Mouse (Mus musculus) hindbrain, embryonic 12.5 days (tissue): ENCODE measurements around the gene Rab31. TPM values are rescaled to one million over a fixed set of nuclear protein-coding genes. Genes with fewer than 3 reads are reported as not detected.
"Not testable (repeated sequence)": the region's sequence is repeated elsewhere in the genome, so short reads cannot be mapped to it uniquely, and the experiment has no call there.

Source experiments
- ATAC-seq: fragments of 200-750 bp; cut with Nextera tagmentation; 2 replicates; pipeline ENCODE4 v1.8.0; 2017; ENCODE audit warnings: moderate TSS enrichment; ENCODE audit not compliant: low FRiP score
- H3K27ac ChIP-seq: fragments of 300-500 bp; sonication (generic); 2 replicates; pipeline ENCODE4 v1.5.1; 2016; ENCODE audit warnings: mild to moderate bottlenecking
- H3K27me3 ChIP-seq: fragments of 300-500 bp; sonication (generic); 2 replicates; pipeline ENCODE4 v1.6.1; 2016; ENCODE audit warnings: mild to moderate bottlenecking
- H3K36me3 ChIP-seq: fragments of 300-500 bp; sonication (generic); 2 replicates; pipeline ENCODE4 v1.6.1; 2016; ENCODE audit warnings: mild to moderate bottlenecking
- H3K4me1 ChIP-seq: fragments of 300-500 bp; sonication (generic); 2 replicates; pipeline ENCODE4 v1.6.1; 2016
- H3K4me2 ChIP-seq: fragments of 300-500 bp; sonication (generic); replicated peaks from 2 replicates; pipeline ENCODE4 v1.6.1; 2016; ENCODE audit warnings: mild to moderate bottlenecking
- H3K4me3 ChIP-seq: fragments of 300-500 bp; sonication (generic); 2 replicates; pipeline ENCODE4 v1.5.1; 2016; ENCODE audit warnings: mild to moderate bottlenecking
- H3K9ac ChIP-seq: fragments of 300-500 bp; sonication (generic); 2 replicates; pipeline ENCODE4 v1.6.1; 2016; ENCODE audit warnings: mild to moderate bottlenecking, moderate library complexity
- H3K9me3 ChIP-seq: fragments of 300-500 bp; sonication (generic); replicated peaks from 2 replicates; pipeline ENCODE4 v1.6.1; 2016; ENCODE audit warnings: mild to moderate bottlenecking
- WGBS: fragments of 180-500 bp; shearing (Covaris S2); methylation state at CpG from one replicate; pipeline ENCODE4 v1.1.7; 2016; 5-methylcytosine and 5-hydroxymethylcytosine counted together
- polyA plus RNA-seq: library from polyadenylated mRNA; unstranded; fragments of >200 nt; fragmentation: Nextera tagmentation; extraction: Ambion mirVana; gene quantifications from 2 replicates; pipeline ENCODE4 v1.2.1, GENCODE M21; 2016

Rab31 gene
- polyA plus RNA-seq, 1 experiment from 2014 or later: 76.9 TPM

- Histone ChIP-seq H3K9ac (no peak overlapping the region), H3K27me3 (no peaks in the 10 kb centered on the region), H3K4me3 (no peak overlapping the region), H3K27ac (no peak overlapping the region), H3K36me3 (peaks cover 11% of the 10 kb centered on the region; the same call in 1 of the 2 replicates), H3K4me1 (no peaks in the 10 kb centered on the region), H3K9me3 (no peaks in the 10 kb centered on the region), H3K4me2 (no peak overlapping the region)
- ATAC-seq: no peak
- 86% methylated on average over 9 of the region's 9 CpGs for WGBS
These were observed 124.0 kb downstream of the Rab31 start for GRCm38 (mm10) chr17:65648371-65649174.

- no peak for ATAC-seq
- H3K9ac ChIP-seq: no peak overlapping the region
- no peaks in the 10 kb centered on the region for H3K27me3 ChIP-seq
- H3K4me1 ChIP-seq: peaks cover 6% of the 10 kb centered on the region; the same call in 1 of the 2 replicates
- 71% methylated on average over 5 of the region's 5 CpGs for WGBS
- H3K4me2 ChIP-seq: no peak overlapping the region
- no peaks in the 10 kb centered on the region for H3K9me3 ChIP-seq
- H3K27ac ChIP-seq: no peak overlapping the region
- H3K4me3 ChIP-seq: no peak overlapping the region
- peaks cover 11% of the 10 kb centered on the region; the same call in 1 of the 2 replicates for H3K36me3 ChIP-seq
These were observed 124.6 kb downstream of the Rab31 start for GRCm38 (mm10) chr17:65647961-65648360.

- H3K27me3 ChIP-seq: no peaks in the 10 kb centered on the region
- H3K36me3 ChIP-seq: 0 out of 2 replicates have a peak, but pooled peaks cover 7% of the 10 kb centered on the region
- no peak for ATAC-seq
- no peaks in the 10 kb centered on the region for H3K9me3 ChIP-seq
- peaks cover 13% of the 10 kb centered on the region for H3K4me1 ChIP-seq
- no peak overlapping the region for H3K4me2 ChIP-seq
- no peak overlapping the region for H3K9ac ChIP-seq
- H3K4me3 ChIP-seq: no peak overlapping the region
- WGBS: 85% methylated on average over 6 of the region's 6 CpGs
- H3K27ac ChIP-seq: no peak overlapping the region
These were observed 125.3 kb downstream of the Rab31 start for GRCm38 (mm10) chr17:65647226-65647625.

- H3K27me3 ChIP-seq: no peaks in the 10 kb centered on the region
- H3K9me3 ChIP-seq: no peaks in the 10 kb centered on the region
- H3K4me2 ChIP-seq: no peak overlapping the region
- no peaks in the 10 kb centered on the region for H3K36me3 ChIP-seq
- ATAC-seq: no peak
- no peak overlapping the region for H3K9ac ChIP-seq
- 86% methylated on average over 5 of the region's 5 CpGs for WGBS
- H3K4me1 ChIP-seq: peaks cover 16% of the 10 kb centered on the region
- no peak overlapping the region for H3K4me3 ChIP-seq
- H3K27ac ChIP-seq: 0 out of 2 replicates have a peak overlapping the region, but pooled peaks have one; percentile 32
These were observed 129.0 kb downstream of the Rab31 start for GRCm38 (mm10) chr17:65643579-65643978.

GRCm38 (mm10) chr17:65643051-65643521 is 129.5 kb downstream of the Rab31 start:
- WGBS: 60% methylated on average over 10 of the region's 10 CpGs
- Histone ChIP-seq H3K4me3 (no peak overlapping the region), H3K9me3 (no peaks in the 10 kb centered on the region), H3K9ac (no peak overlapping the region), H3K4me1 (peaks cover 16% of the 10 kb centered on the region), H3K4me2 (no peak overlapping the region), H3K36me3 (no peaks in the 10 kb centered on the region), H3K27me3 (no peaks in the 10 kb centered on the region), H3K27ac (0 out of 2 replicates have a peak overlapping the region, but pooled peaks have one; percentile 32)
- no peak for ATAC-seq

- Histone ChIP-seq H3K9ac (no peak overlapping the region), H3K36me3 (no peaks in the 10 kb centered on the region), H3K9me3 (no peaks in the 10 kb centered on the region), H3K27me3 (no peaks in the 10 kb centered on the region), H3K4me2 (no peak overlapping the region), H3K4me1 (peaks cover 16% of the 10 kb centered on the region), H3K27ac (no peak overlapping the region), H3K4me3 (no peak overlapping the region)
- peak; percentile 48 for ATAC-seq
- WGBS: 30% methylated on average over 5 of the region's 5 CpGs
These were observed 130.0 kb downstream of the Rab31 start for GRCm38 (mm10) chr17:65642578-65642991.

- WGBS: 89% methylated on average over 11 of the region's 11 CpGs
- Histone ChIP-seq H3K9ac (no peak within 1 kb of the TSS), H3K4me3 (no peak within 1 kb of the TSS), H3K4me1 (peaks cover 16% of the 10 kb centered on the region), H3K9me3 (no peaks in the 10 kb centered on the region), H3K4me2 (no peak within 1 kb of the TSS), H3K27me3 (no peaks in the 10 kb centered on the region), H3K36me3 (no peaks in the 10 kb centered on the region), H3K27ac (0 out of 2 replicates have a peak within 1 kb of the TSS, but pooled peaks have one; percentile 32)
- ATAC-seq: no peak
These were observed 130.8 kb downstream of the Rab31 start, which contains the start of gene Txndc2 for GRCm38 (mm10) chr17:65641734-65642218. Txndc2 (minus strand) TSS chr17:65642168.

GRCm38 (mm10) chr17:65639144-65639543 is 133.4 kb downstream of the Rab31 start:
- peaks cover 16% of the 10 kb centered on the region for H3K4me1 ChIP-seq
- H3K4me3 ChIP-seq: no peak overlapping the region
- H3K4me2 ChIP-seq: no peak overlapping the region
- WGBS: 93% methylated on average over 1 of the region's 1 CpGs
- H3K9ac ChIP-seq: no peak overlapping the region
- no peaks in the 10 kb centered on the region for H3K27me3 ChIP-seq
- ATAC-seq: no peak
- no peaks in the 10 kb centered on the region for H3K36me3 ChIP-seq
- H3K27ac ChIP-seq: no peak overlapping the region
- no peaks in the 10 kb centered on the region for H3K9me3 ChIP-seq

GRCm38 (mm10) chr17:65635715-65636360 is 136.7 kb downstream of the Rab31 start:
- no peaks in the 10 kb centered on the region for H3K36me3 ChIP-seq
- H3K27me3 ChIP-seq: no peaks in the 10 kb centered on the region
- no peaks in the 10 kb centered on the region for H3K4me1 ChIP-seq
- no peak overlapping the region for H3K4me2 ChIP-seq
- H3K9ac ChIP-seq: no peak overlapping the region
- no peaks in the 10 kb centered on the region for H3K9me3 ChIP-seq
- no peak overlapping the region for H3K27ac ChIP-seq
- no peak overlapping the region for H3K4me3 ChIP-seq
- 86% methylated on average over 14 of the region's 14 CpGs for WGBS
- ATAC-seq: no peak

- no peaks in the 10 kb centered on the region for H3K36me3 ChIP-seq
- H3K4me3 ChIP-seq: no peak overlapping the region
- H3K9me3 ChIP-seq: no peaks in the 10 kb centered on the region
- 86% methylated on average over 6 of the region's 6 CpGs for WGBS
- no peak overlapping the region for H3K27ac ChIP-seq
- no peaks in the 10 kb centered on the region for H3K27me3 ChIP-seq
- no peaks in the 10 kb centered on the region for H3K4me1 ChIP-seq
- no peak for ATAC-seq
- no peak overlapping the region for H3K4me2 ChIP-seq
- H3K9ac ChIP-seq: no peak overlapping the region
These were observed 142.6 kb downstream of the Rab31 start for GRCm38 (mm10) chr17:65629943-65630342.

- not testable (repeated sequence) for H3K9ac ChIP-seq, H3K4me1 ChIP-seq, H3K36me3 ChIP-seq, H3K27me3 ChIP-seq, H3K27ac ChIP-seq, H3K9me3 ChIP-seq, H3K4me3 ChIP-seq, ATAC-seq, H3K4me2 ChIP-seq
- WGBS: 85% methylated on average over 13 of the region's 13 CpGs
These were observed 143.6 kb downstream of the Rab31 start for GRCm38 (mm10) chr17:65628823-65629532.

GRCm38 (mm10) chr17:65626301-65626700 is 146.3 kb downstream of the Rab31 start:
- Histone ChIP-seq H3K9me3 (peaks cover 3% of the 10 kb centered on the region), H3K36me3 (no peaks in the 10 kb centered on the region), H3K4me2 (no peak overlapping the region), H3K27ac (no peak overlapping the region), H3K4me3 (no peak overlapping the region), H3K9ac (no peak overlapping the region), H3K4me1 (no peaks in the 10 kb centered on the region), H3K27me3 (no peaks in the 10 kb centered on the region)
- no peak for ATAC-seq
- WGBS: 92% methylated on average over 6 of the region's 6 CpGs
